Mouse (Mus musculus) R1 (cell line): ENCODE measurements around the gene Pm20d2.
A peak's percentile ranks its signal among the peaks of the same experiment; 100 is the strongest.

Experiments
- DNase-seq: peaks from one replicate; pipeline ENCODE4 v3.0.0-alpha.2; 2018; ENCODE audit warnings: low read depth, low spot score

The Pm20d2 gene

GRCm38 (mm10) chr4:33189735-33190036 is at the start of gene Pm20d2:
Pm20d2 (minus strand) TSS chr4:33189737.
- no peak for DNase-seq

DNA sequence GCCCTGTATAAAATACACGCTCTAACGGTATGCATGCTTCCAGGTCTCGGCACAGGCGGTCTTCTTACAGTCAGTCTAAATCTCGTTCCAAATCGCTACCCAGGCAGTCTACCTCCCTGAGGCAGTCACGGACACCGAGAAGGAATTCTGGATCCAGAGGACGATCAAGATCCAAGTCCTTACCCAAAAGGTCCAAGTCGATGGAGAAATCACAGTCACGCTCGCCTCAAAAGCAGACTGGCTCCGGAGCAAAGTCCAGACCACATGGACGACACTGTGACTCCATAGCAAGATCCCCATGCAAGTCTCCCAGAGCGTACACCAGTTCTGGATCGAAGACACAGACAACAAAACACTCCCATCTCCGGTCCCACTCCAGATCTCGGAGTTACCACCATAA is 41.3 kb upstream of the Pm20d2 start:
- peak; percentile 31 for DNase-seq

DNA sequence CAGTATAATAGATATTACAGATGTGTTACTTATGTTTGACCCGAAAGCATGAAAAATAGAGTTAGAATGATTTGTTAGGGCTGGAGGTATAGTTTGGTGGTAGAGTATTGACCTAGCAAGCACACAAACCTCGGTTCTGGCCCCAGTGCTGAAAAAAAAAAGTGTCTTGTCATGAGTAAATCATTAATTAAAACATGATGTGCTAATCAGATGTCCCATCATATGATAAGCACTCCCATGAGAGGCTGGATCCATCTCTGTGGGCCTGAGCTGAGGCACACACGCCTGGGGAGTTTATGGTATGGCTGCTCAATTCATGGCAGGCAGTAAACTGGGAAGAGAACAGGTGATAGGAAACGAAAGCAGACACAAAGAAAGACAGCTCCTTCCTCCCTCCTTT is 40.1 kb upstream of the Pm20d2 start:
- no peak for DNase-seq

GRCm38 (mm10) chr4:33227164-33227563 is 37.6 kb upstream of the Pm20d2 start:
- no peak for DNase-seq

GRCm38 (mm10) chr4:33224003-33224675 is 34.6 kb upstream of the Pm20d2 start:
- DNase-seq: no peak

DNA sequence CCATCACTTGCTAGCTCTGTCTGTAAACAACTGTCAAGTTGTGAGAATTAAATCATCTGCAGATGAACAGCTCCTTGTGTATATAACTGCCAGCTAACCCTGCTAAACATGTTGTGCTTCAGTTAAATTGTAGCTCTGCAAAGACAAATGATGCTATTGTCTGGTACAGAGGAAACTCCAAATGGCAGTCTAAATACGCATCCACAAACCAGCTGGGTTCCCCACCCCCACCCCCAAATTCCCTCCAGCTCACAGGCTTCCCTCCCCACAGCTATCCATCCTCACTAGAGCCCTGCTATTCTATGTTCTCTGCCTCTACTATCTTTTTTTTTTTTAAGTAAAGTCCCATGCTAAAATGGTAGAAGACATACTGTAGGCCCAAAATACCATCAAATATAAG is 32.3 kb upstream of the Pm20d2 start:
- DNase-seq: no peak

- peak; percentile 50 for DNase-seq
Observed at GRCm38 (mm10) chr4:33208881-33209841, 19.6 kb upstream of the Pm20d2 start, which contains the start of gene Srsf12. Srsf12 (plus strand) TSS chr4:33208991.

GRCm38 (mm10) chr4:33207551-33207950 is 18.0 kb upstream of the Pm20d2 start:
- DNase-seq: peak; percentile 70

GRCm38 (mm10) chr4:33204682-33205081 is 15.1 kb upstream of the Pm20d2 start:
- peak; percentile 71 for DNase-seq

DNA sequence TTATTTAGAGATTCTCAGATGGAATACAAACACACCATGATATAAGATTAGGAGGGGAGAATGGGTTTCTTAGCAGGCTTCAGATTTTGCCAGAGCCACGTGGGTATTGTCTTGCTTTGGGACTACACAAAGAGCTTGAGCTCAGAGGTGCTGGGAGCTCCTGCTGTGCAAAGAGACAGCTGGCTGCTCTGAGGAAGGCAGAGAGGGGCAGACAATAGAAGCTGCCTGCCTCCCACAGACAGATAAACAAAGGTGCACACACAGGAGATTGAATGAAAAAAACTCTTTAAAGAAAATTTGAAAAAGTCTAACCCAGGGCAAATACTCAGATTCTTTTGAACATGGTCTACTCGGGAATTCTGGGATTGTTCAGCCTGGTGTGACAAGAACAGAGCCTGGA is 8.6 kb upstream of the Pm20d2 start:
- peak; percentile 95 for DNase-seq

DNA sequence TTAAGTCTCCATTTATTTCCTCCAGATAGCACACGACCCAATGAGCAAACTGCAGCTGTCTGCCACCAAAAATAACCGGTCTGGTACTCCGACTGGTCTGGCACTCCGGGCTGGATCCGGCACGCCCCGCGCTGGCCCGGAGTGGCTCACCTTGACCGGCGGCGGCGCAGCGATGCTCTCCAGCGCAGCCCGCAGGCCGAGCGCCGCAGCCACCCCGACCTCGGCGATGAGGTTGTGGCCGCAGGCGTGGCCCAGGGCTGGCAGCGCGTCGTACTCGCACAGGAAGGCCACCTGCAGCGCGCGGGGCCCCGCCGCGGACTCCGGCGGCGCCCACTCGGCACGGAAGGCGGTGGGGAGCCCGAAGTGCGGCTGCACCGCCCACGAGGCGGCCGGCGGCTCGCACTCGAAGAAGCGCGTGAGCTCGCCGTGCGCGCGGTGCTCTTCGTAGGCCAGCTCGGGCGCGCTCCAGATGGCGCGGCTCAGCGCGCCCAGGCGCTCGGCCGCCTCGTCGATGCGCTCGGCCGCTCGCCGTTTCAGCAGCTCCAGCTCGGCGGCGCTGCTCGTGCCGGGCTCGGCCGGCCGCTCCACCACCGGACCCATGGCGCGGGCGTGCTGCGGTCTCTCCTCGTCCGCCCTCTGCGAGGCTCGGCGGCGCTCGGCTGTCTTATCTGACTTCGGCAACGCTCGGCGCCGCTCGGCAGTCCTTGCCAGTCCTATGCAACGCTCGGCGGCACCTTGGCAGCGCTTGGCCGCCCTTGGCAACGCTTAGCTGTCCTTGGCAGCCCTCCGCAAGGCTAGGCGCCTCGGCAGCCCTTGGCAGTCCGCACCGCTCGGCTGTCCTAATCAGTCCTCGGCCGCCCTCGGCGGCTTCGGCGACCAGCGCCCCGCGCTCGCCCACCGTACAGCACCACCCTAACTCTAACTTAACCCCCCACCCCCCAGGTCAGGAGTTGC is 479 bp downstream of the Pm20d2 start:
- DNase-seq: peak; percentile 79

DNA sequence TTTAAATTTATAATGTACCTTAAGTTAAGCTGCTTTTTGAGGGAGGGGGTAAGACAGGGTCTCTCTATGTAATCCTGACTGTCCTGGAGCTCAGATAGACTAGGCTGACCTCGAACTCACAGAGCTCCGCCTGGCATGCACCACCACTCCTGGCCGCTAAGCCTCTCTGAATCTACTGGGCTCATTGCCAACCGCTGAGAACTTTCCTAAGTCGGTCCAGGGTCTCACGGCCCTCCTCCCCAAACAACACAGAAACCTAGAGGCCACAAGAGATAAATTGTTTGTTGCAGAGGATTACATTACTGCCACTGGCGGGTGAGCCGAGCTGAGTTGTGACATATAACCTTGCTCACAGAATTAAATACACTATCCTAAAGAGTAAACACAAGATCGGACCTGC is 1.4 kb downstream of the Pm20d2 start:
- peak; percentile 81 for DNase-seq

- DNase-seq: no peak
Observed at GRCm38 (mm10) chr4:33183477-33183876, 6.1 kb downstream of the Pm20d2 start.

DNA sequence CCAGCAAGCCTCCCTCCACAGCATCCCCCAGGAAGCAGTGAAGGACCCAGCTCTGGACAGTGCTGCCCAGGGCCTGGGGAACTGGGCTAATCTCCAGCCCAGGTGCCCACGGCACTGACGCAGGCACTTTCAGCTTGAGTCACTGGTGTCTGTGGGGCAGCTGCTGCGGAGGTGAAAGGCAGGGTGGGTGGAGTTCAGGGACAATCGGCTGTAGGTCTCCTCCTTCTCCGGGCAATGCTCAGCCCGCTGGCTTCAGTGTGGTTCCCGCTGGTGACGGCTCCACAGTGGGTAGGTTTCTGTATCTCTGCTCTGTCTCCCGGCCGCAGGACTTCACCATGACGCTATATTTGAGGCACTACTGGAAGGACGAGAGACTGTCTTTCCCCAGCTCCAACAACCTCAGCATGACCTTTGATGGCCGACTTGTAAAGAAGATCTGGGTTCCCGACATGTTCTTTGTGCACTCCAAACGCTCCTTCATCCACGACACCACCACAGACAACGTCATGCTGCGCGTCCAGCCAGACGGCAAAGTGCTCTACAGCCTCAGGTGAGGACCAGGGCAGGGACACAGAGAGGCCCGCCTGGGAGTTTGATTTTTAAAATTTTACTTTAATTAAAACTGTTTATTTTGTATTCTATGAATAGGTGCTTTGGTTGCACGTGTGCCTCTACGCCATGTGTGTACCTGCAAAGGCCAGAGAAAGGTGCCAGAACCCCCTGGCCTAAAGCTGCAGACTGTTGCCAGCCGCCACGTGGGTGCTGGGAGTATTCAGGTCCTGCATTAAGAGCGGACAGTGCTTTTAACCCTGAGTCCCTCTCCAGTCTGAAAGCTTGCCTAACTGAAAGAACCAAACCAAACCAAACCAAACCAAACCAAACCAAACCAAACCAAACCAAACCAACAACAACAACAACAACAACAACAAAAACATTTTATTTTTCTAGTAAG is 37.2 kb downstream of the Pm20d2 start:
- peak; percentile 16 for DNase-seq

DNA sequence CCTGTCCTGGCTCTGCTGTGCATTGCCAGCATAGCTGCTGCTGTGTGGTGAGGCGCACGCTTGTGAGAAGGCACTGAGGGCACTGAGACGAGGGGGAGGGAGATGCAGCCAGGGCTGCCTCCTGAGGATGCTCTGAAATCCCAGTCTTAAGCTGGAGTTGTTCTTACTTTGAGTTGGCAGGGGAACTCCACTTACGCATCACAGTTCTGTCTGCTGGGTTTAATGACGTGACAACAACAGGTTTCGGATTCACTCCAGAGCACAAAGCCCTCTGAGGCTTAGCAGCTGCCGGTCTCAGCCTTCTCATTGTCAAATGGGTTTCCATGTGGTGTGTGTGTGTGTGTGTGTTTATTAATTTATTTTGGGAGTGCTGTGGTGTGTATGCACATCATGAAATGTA is 40.4 kb downstream of the Pm20d2 start:
- no peak for DNase-seq

GRCm38 (mm10) chr4:33147825-33148224 is 41.7 kb downstream of the Pm20d2 start:
- DNase-seq: peak; percentile 64

DNA sequence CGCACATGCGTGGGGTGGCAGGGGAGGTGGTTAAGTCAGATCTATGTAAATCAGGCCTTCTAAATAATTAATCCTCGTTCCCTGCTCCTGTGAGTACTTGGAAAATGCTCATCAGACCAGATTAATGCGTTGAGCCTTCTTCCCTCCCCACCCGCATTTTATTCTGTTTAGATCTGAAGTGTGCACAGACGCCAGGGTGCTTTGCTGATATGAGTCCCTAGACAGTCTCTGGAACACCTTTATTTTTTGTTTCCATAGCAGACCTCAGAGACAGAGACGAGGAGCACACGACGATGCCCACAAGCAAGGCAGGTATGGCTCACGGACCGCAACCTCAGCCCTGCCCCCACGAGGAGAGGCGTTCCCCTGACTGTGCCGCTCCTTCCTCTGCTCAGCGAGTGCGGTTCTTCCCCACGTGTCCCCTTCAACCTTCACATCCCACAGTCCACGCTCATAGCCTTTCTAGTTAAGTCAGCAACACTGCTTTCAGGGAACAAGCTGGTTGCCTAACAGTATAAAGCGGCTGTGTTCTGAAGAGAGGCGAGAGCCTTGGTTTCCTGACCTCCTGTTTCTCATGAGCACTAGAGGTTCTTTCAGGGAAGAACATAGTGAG is 42.8 kb downstream of the Pm20d2 start:
- peak; percentile 13 for DNase-seq

DNA sequence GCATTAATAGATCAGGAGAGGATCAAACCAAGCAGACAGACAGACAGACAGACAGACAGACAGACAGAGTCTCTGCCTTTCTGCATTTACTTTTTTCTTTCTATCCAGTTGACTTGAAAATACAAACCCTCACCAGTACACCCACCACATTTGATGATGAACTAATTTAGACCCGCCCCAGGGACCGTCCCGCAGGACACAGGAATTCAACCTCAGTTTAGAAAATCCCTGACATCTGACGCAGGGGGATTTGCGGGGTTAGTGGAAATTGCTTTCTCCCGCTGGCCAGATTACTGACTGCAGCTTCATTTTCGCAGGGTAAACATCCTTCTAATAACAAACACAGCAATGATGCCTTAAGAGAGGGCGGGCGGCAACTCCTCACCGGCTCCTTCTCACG is 57.3 kb downstream of the Pm20d2 start, which contains the start of gene Gabrr1:
Gabrr1 (plus strand) TSS at position 301 of the 400 bp plus-strand sequence.
- DNase-seq: no peak

DNA sequence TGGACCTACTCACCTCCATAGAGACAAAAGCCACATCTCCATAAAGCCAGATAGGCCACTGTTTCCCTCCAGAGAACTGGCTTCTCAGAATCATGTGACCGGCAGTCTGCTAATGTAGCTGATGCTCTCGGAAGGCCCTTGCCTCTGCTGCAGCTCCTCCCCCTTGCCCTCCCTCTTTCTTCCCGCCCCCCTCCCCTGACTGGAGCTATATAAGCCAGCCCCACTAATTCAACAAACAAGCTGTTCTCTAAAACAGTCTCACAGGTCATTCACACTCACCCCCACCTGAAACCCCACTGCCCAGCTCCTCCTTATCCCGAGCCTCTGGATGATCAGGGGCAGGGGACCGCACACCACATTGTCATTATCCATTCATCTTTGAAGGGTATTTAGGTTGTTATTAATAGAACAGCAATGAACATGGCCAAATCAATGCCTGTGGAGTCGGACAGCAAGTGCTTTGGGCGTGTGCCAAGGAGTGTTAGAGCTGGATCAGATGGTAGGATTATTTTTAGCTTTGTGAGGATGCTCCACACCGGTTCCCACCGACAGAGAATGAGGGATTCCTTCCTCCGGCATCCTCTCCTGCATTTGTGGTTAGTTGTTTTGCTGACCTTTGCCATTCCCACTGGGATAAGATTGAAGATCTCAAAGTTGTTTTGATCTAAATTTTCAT is 64.0 kb downstream of the Pm20d2 start:
- DNase-seq: peak; percentile 35
